Mouse (Mus musculus) lung, adult 18-20 months (tissue): ENCODE measurements around the gene Hpse2.
"Not testable (repeated sequence)": the region's sequence is repeated elsewhere in the genome, so short reads cannot be mapped to it uniquely, and the experiment has no call there.

Experiments
- DNase-seq, 2 experiments: peaks; one replicate each; pipeline ENCODE4 v3.0.0; 2022; ENCODE audit warnings: mixed read lengths in 2 of 2

The Hpse2 gene

DNA sequence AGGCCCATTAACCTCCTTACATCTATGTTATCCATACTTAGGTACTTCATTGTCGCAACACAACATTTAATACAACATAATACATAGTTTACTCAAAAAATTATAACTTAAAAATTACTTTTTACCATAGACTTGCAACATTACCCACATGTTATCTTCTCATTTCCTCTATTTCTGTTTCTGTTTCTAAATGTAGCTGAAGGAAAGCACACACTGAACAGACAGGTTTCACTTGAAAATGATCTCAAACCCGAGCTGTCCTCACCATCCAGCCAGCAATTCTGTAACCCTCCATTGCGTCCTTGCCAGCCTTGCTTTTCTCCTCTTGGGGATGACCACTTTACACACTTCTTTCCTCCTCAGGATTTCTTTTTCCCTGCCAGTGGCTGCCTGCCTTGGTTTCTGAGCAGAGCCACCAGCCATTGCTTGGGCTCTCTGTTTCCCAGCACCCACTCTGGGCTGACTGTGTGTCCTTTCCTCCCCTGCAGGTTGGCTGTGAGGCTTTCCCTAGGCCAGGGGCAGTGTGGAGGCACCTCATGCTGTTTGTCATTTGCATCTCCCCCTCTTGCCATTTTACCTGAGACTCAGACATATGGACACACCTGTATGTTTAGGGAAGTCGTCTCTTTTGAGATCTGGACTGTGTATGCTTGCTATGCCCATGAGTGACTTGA is 548.4 kb downstream of the Hpse2 start:
- no peak for DNase-seq

DNA sequence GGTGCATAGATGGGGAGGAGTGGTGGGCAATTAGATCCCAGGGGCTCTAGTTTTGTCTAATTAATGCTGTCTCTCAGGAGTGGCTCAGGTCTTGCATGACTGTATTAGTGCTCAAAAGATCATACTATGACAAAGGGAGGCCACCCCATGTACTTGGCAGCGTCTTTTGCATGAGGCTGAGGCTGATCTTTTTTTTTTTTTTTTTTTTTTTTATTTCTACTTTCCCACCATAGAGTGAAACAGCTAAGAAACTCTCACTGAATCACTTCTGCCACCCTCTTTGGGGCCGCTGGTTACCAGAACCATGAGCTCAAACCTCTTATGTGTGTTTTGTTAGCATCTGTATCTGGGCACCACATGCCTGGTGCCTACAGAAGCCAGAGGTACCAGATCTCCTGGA is 549.0 kb downstream of the Hpse2 start:
- no peak for DNase-seq

DNA sequence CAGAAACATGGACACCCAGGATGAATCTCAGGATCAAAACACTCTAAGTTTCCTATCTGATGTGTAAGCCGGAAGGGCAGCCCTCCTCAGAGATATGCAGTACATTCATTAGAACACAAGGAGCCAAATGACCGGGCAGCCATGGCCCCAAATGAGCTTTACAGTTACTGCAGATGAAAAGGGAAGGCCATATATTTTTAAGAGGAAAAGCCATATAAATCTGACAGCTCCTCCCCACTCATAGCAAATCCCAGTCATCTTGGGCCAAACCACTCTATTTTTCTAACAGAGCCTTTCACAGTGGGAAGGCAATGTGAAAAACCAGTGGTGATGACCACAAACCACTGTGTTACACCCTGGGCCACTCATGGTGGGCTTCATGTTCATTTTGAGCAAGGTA is 549.9 kb downstream of the Hpse2 start:
- no peak for DNase-seq

DNA sequence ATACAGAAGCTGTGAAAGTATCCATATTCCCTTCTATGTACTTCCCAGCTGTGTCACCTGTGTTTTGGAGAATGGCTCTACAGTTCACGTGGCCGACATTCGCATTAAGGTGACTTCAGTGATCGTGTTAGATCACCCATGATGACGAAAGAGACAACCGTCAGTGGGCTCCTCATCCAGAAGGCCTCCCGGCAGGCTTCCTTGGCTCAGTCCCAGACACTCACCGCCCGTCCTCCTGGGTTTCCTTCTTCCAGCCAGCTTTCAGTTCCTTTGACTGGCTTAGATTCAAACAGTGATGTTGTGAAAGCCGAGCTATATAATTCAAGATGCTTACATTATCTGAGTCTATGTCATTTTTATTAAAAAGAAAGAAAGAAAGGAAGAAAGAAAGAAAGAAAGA is 550.6 kb downstream of the Hpse2 start:
- no peak for DNase-seq

DNA sequence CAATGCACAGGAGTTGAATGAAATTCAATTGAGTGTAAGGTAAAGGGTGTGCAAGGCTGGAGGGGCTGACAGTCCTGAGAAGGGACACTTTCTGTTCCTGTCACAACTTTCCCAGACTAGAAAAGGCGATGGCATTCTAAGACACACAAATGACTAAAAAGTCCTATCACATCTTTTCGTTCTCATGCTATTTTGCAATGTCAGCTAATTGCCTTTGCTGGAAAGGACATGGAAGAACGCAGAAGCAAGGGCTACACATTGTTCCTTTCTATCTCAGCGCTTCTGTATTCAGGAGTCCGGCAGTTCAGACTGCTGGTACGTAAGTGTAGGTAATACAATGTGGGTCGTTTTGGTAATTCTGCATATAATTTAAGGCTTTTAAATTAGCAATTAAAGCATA is 555.0 kb downstream of the Hpse2 start:
- no peak for DNase-seq

DNA sequence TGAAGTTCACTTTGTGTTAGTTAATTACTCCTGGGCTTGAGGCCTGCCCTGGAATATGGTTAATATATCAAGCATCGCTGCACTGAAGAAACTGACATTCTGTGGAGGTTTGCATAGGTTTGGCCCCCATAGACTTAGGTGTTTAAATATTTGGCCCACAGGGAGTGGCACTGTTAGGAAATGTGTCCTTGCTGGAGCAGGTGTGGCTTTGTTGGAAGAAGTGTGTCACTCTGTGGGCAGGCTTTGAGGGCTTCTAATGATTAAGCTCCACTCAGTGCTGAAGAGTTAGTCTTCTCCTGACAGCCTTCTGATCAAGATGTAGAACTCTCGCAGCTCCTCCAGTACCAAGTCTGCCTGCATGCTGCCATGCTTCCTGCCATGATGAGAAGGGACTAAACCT is 555.9 kb downstream of the Hpse2 start:
- peak; percentile 29 to 53 for DNase-seq

DNA sequence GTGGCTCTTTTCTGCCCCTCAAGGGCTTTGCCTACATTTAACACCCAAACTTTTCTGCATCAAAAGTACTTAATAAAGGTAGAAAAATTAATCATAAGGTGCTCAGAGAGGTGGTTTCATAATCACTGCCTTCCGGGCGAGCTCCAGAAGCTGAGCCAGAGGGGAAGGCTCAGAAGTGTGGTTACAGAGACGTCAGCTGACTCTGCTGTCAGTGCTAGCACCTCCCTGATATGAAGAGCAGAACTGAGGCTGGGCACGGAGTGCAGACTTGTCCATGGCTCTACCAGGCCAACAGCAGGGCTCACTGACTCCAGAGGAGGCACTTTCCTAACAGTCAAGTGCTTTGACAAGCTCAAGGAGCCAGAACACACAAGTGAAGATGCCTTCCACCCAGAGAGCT is 559.0 kb downstream of the Hpse2 start:
- peak; percentile 69 to 78 for DNase-seq

DNA sequence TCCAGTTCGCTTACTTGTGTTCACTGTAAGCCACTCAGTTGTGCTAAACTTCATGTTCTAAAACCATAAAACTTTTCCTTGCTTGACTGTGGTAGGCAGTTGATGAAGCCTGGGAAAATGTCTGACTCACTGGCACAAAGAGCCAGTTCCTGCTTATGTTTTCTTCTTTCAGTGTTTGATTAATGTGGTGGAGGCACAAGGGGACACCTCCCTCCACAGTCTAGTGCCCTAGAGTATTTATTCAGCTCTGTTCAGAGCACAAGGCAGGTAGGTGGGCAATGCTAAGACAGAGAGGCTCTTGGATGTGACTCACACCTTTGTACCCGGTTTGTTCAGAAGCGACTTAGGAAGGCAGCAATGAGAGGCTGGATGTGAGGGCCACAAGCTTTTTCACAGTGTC is 560.3 kb downstream of the Hpse2 start:
- DNase-seq = peak in 1 of 2 experiments; percentile 27

DNA sequence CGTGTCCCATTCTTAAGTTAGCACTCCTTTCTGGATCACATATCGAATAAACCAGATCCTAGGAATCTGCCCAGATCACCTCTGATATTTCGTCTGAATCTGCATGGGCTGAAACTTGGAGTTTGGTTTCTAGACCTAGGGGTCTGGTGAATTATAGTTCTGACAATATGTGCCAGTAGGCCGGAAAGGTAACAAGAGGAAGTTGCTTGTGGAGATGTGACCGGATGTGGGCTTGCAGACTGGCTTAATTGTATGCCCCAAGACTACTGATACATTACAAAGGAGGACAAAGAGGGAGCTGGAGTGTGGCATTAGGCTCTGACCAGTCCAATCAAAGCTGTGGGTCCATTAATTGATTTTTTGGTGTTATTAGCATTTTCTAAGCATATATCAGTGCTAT is 568.0 kb downstream of the Hpse2 start:
- DNase-seq = no peak

DNA sequence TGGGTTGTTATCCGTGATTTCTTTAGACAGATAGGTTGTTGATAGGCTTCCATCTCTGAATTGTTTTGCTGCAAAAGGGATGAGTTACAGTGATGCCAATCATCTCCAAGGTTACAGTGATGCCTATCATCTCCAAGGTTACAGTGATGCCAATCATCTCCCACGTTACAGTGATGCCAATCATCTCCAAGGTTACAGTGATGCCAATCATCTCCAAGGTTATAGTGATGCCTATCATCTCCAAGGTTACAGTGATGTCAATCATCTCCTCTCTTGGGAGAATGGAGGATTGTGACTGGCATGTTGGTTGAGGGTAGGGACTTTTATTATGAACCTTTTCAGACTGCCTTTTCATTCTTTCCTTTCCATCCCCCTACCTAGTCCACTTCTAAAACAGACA is 570.4 kb downstream of the Hpse2 start:
- DNase-seq = no peak

DNA sequence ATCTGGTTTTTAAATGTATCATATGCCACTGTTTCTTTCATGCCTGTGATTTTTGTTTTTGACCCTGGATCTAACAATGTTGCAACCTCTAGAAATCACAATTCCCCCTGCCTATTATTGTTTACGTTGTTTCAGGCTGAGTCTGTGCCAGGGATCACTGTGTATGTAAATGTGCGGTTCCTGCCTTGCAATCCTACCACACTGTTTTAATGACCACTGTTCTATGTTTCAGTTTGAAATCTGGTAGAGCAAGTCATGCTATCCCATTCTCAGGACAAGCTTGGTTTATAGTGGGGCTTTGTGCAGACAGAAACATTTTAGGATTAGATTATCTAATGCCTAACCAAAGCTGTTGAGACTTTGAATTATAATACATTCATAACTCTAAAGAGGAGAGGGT is 571.9 kb downstream of the Hpse2 start:
- DNase-seq = no peak

DNA sequence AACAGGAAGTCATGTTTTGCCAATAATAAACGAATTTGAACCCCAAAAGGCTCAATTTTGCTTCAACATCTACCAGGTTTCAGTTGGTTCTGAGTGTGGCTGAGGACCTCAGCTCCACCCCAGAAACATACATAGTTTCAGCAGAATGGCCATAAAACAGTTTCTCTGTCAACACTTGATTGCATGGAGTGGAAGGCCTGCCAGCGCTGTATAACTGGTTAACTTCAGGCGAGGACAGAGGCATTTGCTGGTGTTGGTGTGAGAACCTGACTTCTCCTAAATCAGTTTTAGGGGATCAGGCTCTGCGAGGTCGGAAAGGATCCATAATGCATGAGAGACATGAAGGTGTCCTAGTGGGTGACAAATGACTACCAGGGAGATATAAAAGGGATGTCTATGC is 578.0 kb downstream of the Hpse2 start:
- no peak for DNase-seq

DNA sequence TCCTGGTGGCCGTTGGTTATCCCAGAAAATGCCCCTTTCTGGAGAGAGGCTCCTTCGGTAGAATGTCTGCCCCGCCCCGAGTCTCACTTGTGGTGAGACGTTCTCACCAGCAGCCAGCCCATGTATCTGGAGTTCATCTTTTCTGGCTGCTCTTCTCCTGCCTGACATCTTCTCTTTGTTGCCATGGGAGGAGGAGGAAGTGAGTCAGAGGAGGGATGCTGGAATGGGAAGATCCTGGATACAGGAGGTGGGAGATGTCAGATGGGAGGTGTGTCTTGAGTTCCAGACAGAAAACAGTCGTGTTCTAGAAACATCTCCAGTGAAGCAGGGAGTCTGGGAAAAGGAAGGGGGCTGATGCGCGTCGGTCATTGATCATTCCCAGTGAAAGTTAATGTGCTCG is 578.7 kb downstream of the Hpse2 start:
- no peak for DNase-seq

DNA sequence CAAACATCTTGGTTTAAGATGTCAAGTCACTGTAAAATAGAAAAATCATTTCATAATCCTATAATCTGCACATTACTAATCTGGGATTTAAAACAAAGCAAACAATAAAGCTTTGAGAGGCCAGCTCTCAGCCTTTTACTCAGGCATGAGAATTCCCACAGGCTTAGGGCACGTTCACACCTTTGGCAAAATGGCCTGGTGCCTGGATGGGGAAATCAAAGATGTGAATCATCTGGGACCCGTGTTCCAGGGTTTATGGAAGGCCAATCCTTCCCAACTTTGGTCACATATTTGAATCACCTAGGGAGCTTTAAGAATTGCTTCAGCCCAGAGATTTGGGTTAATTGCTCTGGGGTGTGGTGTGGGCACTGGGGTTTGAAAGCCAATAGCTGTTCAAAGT is 590.3 kb downstream of the Hpse2 start:
- no peak for DNase-seq

DNA sequence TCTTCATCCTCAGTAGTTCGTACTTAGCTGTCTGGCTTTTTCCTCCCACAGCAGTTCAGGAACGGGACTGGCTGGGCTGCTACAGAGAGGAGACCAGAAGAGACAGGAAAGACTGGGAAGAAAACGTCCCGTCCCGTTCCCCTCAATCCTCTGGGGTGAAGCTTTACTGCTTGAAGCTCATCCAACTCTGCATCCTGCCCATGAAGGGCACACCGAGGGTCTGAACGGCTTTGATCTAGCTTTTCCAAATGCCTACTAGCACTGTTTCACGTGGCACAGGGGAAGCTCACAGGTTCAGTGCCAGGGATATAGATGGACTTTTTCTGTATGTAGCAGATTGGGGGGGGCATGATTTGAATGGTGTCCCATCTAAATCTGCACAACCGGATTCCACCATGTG is 592.4 kb downstream of the Hpse2 start:
- no peak for DNase-seq

DNA sequence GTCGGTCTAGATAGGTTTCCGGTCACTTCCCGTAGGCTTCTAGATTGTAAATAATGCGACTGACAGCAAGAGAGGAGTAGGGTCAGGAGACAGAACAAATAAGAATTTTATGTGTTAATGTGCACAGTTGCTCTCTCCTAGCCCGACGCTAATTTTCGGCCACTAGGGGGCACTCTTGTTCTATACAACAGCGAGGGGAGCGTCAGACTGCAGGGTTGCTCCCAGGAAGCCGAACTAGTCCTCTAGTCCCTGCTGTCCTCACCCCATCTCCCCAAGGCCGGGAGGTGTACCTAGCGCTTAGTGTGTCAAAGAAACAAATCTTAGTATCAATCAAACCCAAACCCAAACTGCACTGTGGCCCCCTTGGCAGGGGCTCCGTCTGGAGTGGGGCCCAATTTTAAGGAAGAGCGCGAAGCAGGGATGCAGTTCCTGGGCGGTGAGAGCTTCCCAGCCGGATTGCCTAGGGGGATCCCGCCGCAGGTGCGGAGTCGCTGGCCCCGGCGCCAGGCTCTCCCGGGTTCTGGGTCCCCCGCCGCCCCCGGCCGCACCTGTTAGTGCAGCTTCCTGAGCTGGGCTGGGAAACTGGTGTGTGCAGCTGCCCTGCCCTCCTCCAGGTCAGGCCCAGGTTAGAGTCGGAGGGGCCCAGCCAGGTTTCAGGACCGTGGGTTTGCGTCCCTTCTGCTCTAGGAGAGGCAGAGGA is 593.1 kb downstream of the Hpse2 start:
- DNase-seq = peak; percentile 80 to 87

DNA sequence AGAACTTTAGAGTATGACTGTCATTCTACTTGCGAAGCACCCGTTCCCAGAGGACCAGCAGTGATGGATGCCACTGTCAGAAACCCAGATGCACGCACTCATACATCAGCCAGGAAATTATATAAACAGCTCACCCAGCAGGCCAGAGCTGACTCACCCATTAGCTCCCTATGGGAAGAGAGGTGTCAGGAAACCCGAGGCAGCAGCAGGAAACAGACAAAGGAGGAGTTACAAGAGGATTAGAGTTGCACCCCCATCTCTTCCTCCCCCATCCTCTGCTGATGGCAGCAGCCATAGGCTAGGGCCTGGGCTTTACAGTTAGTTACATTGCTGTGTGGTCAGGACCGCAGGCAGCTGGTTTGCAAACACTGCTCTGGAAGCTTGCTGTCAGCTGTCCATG is 599.8 kb downstream of the Hpse2 start:
- no peak for DNase-seq

DNA sequence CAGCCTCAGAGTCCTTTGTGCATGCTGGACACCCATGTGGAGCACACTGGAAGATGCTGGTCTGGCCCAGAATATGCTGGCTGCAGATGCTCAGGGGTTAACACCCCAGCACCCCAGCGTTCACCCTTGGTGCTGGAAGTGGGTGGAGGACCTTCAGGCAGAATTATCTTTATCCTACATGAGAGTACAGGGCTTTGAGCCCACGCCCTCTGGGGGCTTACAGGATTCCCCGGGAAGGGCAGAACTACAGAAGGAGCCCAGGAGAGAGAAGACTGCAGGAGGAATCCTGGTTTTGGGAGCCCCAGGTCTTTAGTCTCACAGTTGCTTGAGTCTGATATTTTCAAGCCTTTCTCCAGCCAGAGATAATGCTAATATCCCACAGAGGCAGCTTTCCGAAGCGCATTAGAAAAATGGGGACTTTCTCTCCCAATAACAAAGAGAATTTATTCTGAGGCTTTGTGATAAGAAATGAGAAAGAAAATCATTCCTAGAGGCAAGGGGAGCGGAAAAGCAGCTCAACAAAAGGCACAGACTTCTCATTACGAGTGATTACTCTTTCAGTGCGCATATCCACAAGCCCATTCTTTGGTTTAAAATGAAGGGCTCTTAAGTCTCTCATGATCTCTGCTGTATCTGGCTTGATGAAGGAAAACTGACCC is 602.5 kb downstream of the Hpse2 start:
- no peak for DNase-seq

DNA sequence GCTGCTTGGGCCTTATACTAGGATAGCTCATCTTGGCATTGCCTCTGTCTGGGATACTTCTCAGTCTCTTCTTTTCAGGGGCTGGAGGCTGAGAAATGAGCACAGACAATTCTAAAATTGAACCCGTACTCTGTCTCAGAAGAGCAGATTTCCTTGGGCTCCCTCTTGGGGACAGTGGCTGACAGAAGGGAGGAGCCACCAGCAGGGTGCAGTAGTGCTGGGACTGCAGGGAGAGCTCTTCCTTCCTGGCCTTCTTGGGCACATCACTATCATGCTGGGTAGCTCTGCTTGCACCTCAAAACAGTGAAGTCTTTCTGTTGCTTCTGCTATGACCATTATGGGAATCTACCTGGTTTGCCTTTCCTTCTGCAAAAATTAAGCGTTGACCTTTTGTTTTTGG is 603.0 kb downstream of the Hpse2 start:
- DNase-seq = no peak

DNA sequence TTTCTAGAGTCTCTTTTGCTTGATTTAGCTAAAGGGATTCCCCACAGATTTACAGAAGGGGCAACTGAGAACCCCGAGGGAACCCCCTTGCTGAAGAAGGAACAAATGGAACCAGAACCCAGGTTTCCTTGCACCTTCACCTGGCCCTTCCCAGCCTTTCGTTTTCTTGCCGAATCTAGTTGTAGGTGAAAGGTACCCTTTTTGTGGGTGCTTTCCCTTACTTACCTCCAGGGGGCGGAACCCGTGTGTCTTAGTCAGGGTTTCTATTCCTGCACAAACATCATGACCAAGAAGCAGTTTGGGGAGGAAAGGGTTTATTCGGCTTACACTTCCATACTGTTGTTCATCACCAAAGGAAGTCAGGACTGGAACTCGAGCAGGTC is 608.0 kb downstream of the Hpse2 start:
- DNase-seq = not testable (repeated sequence)

DNA sequence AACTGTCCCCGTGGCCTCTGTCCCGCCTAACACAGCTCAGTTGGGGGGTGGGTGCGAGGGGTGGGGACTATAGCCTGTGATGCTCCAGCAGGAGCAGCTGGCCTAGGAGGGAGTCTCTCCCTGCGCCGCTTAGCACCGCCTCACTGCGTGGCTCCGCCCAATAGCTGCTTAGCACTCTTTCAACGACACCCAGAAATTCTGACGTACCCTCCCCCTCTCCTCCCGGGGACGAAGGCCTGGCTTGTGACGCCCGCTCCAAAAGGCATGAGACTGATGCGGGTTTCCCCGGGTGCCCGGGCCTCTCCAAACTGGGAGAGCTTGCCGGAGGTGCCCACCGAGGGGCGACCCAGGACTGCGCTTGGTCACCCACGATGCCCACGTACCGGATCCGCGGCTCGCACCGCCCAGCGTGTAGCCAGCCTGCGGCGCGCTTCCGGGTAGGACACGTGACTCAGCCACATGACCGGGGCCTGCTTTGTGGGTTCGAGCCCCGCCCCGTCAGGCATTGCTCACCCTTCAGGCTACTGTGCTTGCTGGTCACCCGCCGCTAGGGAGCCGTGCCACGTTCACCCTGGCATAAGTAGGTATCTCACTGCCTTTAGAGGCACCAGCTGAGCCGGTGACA is 608.5 kb downstream of the Hpse2 start, which contains the start of gene Hps1:
Gene Hps1 (minus strand): TSS at position 448 of the 625 bp plus-strand sequence.
- peak; percentile 91 to 92 for DNase-seq

DNA sequence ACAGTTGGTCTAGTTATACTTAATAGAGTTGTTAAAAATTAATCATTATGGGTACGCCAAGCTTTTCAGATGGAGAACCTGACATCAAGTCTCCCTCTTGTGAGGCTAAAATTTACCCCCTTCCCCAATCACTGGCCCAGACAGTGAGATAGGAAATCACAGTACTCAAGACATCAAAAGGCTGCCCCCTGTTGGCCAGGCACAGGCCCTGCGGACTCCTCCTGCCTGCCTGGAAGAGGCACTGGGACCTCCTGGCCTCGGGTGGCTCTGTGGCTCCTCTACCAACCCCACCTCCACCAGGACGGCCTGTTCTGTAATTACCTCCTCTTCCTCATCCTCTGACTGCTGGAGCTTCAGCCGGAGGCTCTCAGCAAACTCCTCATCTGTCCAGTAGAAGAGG is 610.4 kb downstream of the Hpse2 start:
- peak in 1 of 2 experiments; percentile 33 for DNase-seq

DNA sequence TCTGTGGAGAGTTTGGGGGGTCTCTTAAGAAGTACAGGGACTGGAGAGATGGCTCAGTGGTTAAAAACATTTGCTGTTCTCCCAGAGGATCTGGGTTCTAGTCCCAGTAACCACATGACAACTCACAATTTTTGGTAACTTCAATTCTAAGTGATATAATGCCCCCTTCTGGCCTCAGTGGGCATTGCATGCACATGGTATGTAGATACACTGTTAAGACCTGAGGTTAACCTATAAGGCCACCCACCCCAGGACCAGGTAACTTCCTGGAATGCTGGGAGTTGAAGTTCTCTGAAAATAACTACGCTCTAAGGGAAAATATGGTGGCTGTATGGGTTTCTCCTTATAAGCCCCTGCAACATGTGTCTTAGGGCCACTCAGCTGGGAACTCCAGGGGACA is 611.3 kb downstream of the Hpse2 start:
- DNase-seq = no peak
